Mouse (Mus musculus) CH12.LX (cell line): Measurements from ENCODE around the gene Dnajc6. TPM values are rescaled to one million over a fixed set of nuclear protein-coding genes. Genes with fewer than 3 reads are reported as not detected.
A peak's percentile ranks its signal among the peaks of the same experiment; 100 is the strongest.

ENCODE experiments used
- DNase-seq: peaks from one replicate; pipeline ENCODE4 v3.0.0-alpha.2; 2013; ENCODE audit errors: extremely low read depth
- H3K27ac ChIP-seq: 2 replicates; pipeline ENCODE4 v1.5.1; 2012; ENCODE audit warnings: low read depth, mild to moderate bottlenecking, control low read depth, moderate library complexity; ENCODE audit not compliant: insufficient read depth
- H3K27me3 ChIP-seq: replicated peaks from 2 replicates; pipeline ENCODE3; 2012; ENCODE audit warnings: inconsistent platforms
- H3K36me3 ChIP-seq, 2 experiments: replicated peaks in 1 of 2; 2 replicates each; pipeline versions ENCODE3 to v1.6.1; 2012; ENCODE audit warnings: inconsistent platforms in 1 of 2, low read length in 1 of 2, mild to moderate bottlenecking in 1 of 2, mixed read lengths in 1 of 2, moderate library complexity in 1 of 2; ENCODE audit not compliant: control insufficient read depth in 1 of 2, insufficient read depth in 1 of 2
- H3K4me1 ChIP-seq, 2 experiments: 2 replicates each; pipeline ENCODE4 v1.6.1; 2012; ENCODE audit warnings: inconsistent platforms in 1 of 2, moderate library complexity in 1 of 2; ENCODE audit not compliant: insufficient read depth in 2 of 2, control insufficient read depth in 1 of 2
- H3K4me2 ChIP-seq: 2 replicates; pipeline ENCODE4 v1.6.1; 2012; ENCODE audit warnings: low read depth, mild to moderate bottlenecking, control low read depth; ENCODE audit not compliant: poor library complexity, insufficient read depth, severe bottlenecking
- H3K4me3 ChIP-seq, 3 experiments: fragments of 150-350 bp in 1 of 3; sonication (generic) in 1 of 3; replicated peaks in 1 of 3; 2 replicates each; pipeline versions ENCODE3 to v1.5.1; 2011 to 2012; ENCODE audit warnings: low read depth in 2 of 3, low read length in 2 of 3, mild to moderate bottlenecking in 2 of 3, moderate library complexity in 2 of 3, control low read depth in 1 of 3, improper control_type of control experiment in 1 of 3, inconsistent platforms in 1 of 3, mixed read lengths in 1 of 3; ENCODE audit not compliant: poor library complexity in 1 of 3
- H3K79me2 ChIP-seq: replicated peaks from 2 replicates; pipeline ENCODE4 v1.6.1; 2012; ENCODE audit warnings: mild to moderate bottlenecking, moderate library complexity; ENCODE audit not compliant: control insufficient read depth, poor library complexity, insufficient read depth, severe bottlenecking; ENCODE audit errors: extremely low read depth
- H3K9ac ChIP-seq: 2 replicates; pipeline ENCODE4 v1.6.1; 2012; ENCODE audit warnings: low read depth, mild to moderate bottlenecking, control low read depth, moderate library complexity; ENCODE audit not compliant: insufficient read depth
- H3K9me3 ChIP-seq: replicated peaks from 2 replicates; pipeline ENCODE3; 2012; ENCODE audit warnings: low read length, inconsistent platforms, mixed read lengths
- CHD1 ChIP-seq: IDR thresholded peaks from 2 replicates; pipeline ENCODE4 v1.6.1; 2012; ENCODE audit warnings: low read depth, low read length, improper control_type of control experiment, inconsistent platforms
- CHD2 ChIP-seq: IDR thresholded peaks from 2 replicates; pipeline ENCODE4 v1.6.1; 2011; ENCODE audit warnings: low read length, improper control_type of control experiment
- CTCF ChIP-seq, 2 experiments: IDR thresholded peaks in 1 of 2; conservative IDR thresholded peaks in 1 of 2; 2 replicates each; pipeline ENCODE4 v1.5.1; 2011 to 2012; ENCODE audit warnings: low read depth in 2 of 2, low read length in 2 of 2, improper control_type of control experiment in 1 of 2, inconsistent platforms in 1 of 2, mild to moderate bottlenecking in 1 of 2, moderate library complexity in 1 of 2
- ELF1 ChIP-seq: IDR thresholded peaks from 2 replicates; pipeline ENCODE4 v1.6.1; 2014; ENCODE audit warnings: low read depth, mild to moderate bottlenecking, inconsistent platforms, low read length, improper control_type of control experiment
- GABPA ChIP-seq: IDR thresholded peaks from 2 replicates; pipeline ENCODE4 v1.6.1; 2012; ENCODE audit warnings: low read depth, low read length, improper control_type of control experiment, inconsistent platforms; ENCODE audit not compliant: insufficient replicate concordance
- HCFC1 ChIP-seq: IDR thresholded peaks from 2 replicates; pipeline ENCODE4 v1.6.1; 2012; ENCODE audit warnings: low read depth, mild to moderate bottlenecking, inconsistent platforms, low read length, improper control_type of control experiment
- JUND ChIP-seq: conservative IDR thresholded peaks from 2 replicates; pipeline ENCODE4 v1.6.1; 2011; ENCODE audit warnings: low read depth, low read length, improper control_type of control experiment
- MAFK ChIP-seq: IDR thresholded peaks from 2 replicates; pipeline ENCODE4 v1.6.1; 2011; ENCODE audit warnings: low read length, improper control_type of control experiment; ENCODE audit not compliant: insufficient replicate concordance
- MAX ChIP-seq: IDR thresholded peaks from 2 replicates; pipeline ENCODE4 v1.6.1; 2011; ENCODE audit warnings: low read length, improper control_type of control experiment
- MXI1 ChIP-seq: IDR thresholded peaks from 2 replicates; pipeline ENCODE4 v1.6.1; 2011; ENCODE audit warnings: mild to moderate bottlenecking, low read depth, low read length, improper control_type of control experiment
- MYC ChIP-seq: IDR thresholded peaks from 2 replicates; pipeline ENCODE4 v1.6.1; 2011; ENCODE audit warnings: low read depth, mild to moderate bottlenecking, improper control_type of control experiment, low read length
- NELFE ChIP-seq: IDR thresholded peaks from 2 replicates; pipeline ENCODE4 v1.6.1; 2011; ENCODE audit warnings: low read depth, low read length, improper control_type of control experiment
- PAX5 ChIP-seq: IDR thresholded peaks from 2 replicates; pipeline ENCODE4 v1.6.1; 2012; ENCODE audit warnings: low read length, inconsistent platforms, mixed read lengths
- POLR2A ChIP-seq: IDR thresholded peaks from 2 replicates; pipeline ENCODE4 v1.6.1; 2011; ENCODE audit warnings: low read depth, mild to moderate bottlenecking, improper control_type of control experiment, low read length
- RCOR1 ChIP-seq: conservative IDR thresholded peaks from 2 replicates; pipeline ENCODE4 v1.6.1; 2012; ENCODE audit warnings: low read depth, mild to moderate bottlenecking, inconsistent platforms, low read length, improper control_type of control experiment
- SIN3A ChIP-seq: IDR thresholded peaks from 2 replicates; pipeline ENCODE4 v1.6.1; 2012; ENCODE audit warnings: low read length, improper control_type of control experiment, inconsistent platforms
- SMC3 ChIP-seq: IDR thresholded peaks from 2 replicates; pipeline ENCODE4 v1.6.1; 2011; ENCODE audit warnings: low read depth, low read length, improper control_type of control experiment
- TBP ChIP-seq: conservative IDR thresholded peaks from 2 replicates; pipeline ENCODE4 v1.6.1; 2011; ENCODE audit warnings: low read depth, low read length, improper control_type of control experiment
- TCF12 ChIP-seq: IDR thresholded peaks from 2 replicates; pipeline ENCODE4 v1.6.1; 2014; ENCODE audit warnings: low read depth, mild to moderate bottlenecking, inconsistent platforms, low read length, improper control_type of control experiment
- USF2 ChIP-seq: conservative IDR thresholded peaks from 2 replicates; pipeline ENCODE4 v1.6.1; 2011; ENCODE audit warnings: low read depth, low read length, improper control_type of control experiment
- ZKSCAN1 ChIP-seq: IDR thresholded peaks from 2 replicates; pipeline ENCODE4 v1.6.1; 2012; ENCODE audit warnings: low read depth, inconsistent platforms, low read length, improper control_type of control experiment, borderline replicate concordance
- ZMIZ1 ChIP-seq: IDR thresholded peaks from 2 replicates; pipeline ENCODE4 v1.6.1; 2012; ENCODE audit warnings: low read depth, mild to moderate bottlenecking, inconsistent platforms, low read length, improper control_type of control experiment
- dilution Hi-C: fragments of 300-500 bp; cut with MboI; formaldehyde crosslinking; loops from 2 replicates; pipeline ENCODE4 v1.14.3; 2020; ENCODE audit warnings: low sequenced_read_pairs; ENCODE audit not compliant: extremely low pct_unique_long_range_greater_than_20kb, extremely low pct_ligation_motif_present
- in situ Hi-C: fragments of 300-500 bp; cut with MboI; formaldehyde crosslinking; loops from 3 replicates; pipeline ENCODE4 v1.14.3; 2019; ENCODE audit warnings: low sequenced_read_pairs, low pct_ligation_motif_present, low pct_unique_long_range_greater_than_20kb, mixed read lengths
- polyA plus RNA-seq: library from polyadenylated mRNA; unstranded; fragments of >175 nt; gene quantifications from 2 replicates; pipeline ENCODE4 v1.2.1, GENCODE M21; 2012; ENCODE audit warnings: low read depth; ENCODE audit not compliant: insufficient read length
- total RNA-seq, 2 experiments: library from RNA; depleted of rRNA; stranded (reverse); fragments of 300-350 nt in 1 of 2; fragments of >200 nt in 1 of 2; gene quantifications; 2 replicates each; pipeline ENCODE4 v1.2.3; 2012 to 2014

Dnajc6 gene
- total and polyA plus RNA-seq, 3 experiments: not detected

- Histone ChIP-seq H3K27me3 (no peaks in the 10 kb centered on the region), H3K9me3 (no peaks in the 10 kb centered on the region), H3K36me3 (no peaks in the 10 kb centered on the region), H3K4me1 (no peaks in the 10 kb centered on the region; a peak in 1 of 4 replicates), H3K9ac (no peak overlapping the region), H3K27ac (no peak overlapping the region), H3K79me2 (no peaks in the 10 kb centered on the region), H3K4me2 (no peak overlapping the region), H3K4me3 (no peak overlapping the region)
- peak; percentile 13 for DNase-seq
- peak; percentile 36; the same call in 1 of the 2 replicates for TF ChIP-seq MXI1
- TF ChIP-seq NELFE: no peak
- peak; percentile 66 for TF ChIP-seq MAX
- dilution Hi-C loops: no loop called here
- in situ Hi-C loops: no loop called here
Observed at GRCm38 (mm10) chr4:101585455-101586184, 89.2 kb downstream of the Dnajc6 start.

GRCm38 (mm10) chr4:101588932-101589331, 92.5 kb downstream of the Dnajc6 start:
- dilution Hi-C loops: no loop called here
- no peaks in the 10 kb centered on the region for H3K79me2 ChIP-seq
- H3K4me3 ChIP-seq: no peak overlapping the region
- TF ChIP-seq SIN3A: no peak
- no peak for TF ChIP-seq HCFC1
- TF ChIP-seq USF2: no peak
- TF ChIP-seq TBP: no peak
- no peak for TF ChIP-seq MAFK
- no peak for TF ChIP-seq JUND
- no peak for TF ChIP-seq CHD1
- TF ChIP-seq GABPA: no peak
- no peak for TF ChIP-seq CTCF (conservative IDR thresholded peaks at IDR 0.05 in 1 of 2, IDR thresholded peaks at IDR 0.05 in 1 of 2; ENCODE audit: low read depth in 2 of 2, low read length in 2 of 2)
- no peak for TF ChIP-seq POLR2A
- TF ChIP-seq MXI1: no peak
- no peak for TF ChIP-seq TCF12
- no peak for TF ChIP-seq MYC
- no peak for TF ChIP-seq ELF1
- TF ChIP-seq SMC3: no peak
- no peak for TF ChIP-seq PAX5
- TF ChIP-seq ZKSCAN1: no peak
- TF ChIP-seq CHD2: no peak
- no peak for TF ChIP-seq RCOR1
- TF ChIP-seq ZMIZ1: no peak
- H3K4me2 ChIP-seq: no peak overlapping the region
- H3K4me1 ChIP-seq: no peaks in the 10 kb centered on the region; a peak in 1 of 4 replicates
- no peak overlapping the region for H3K27ac ChIP-seq
- no peaks in the 10 kb centered on the region for H3K27me3 ChIP-seq
- no peaks in the 10 kb centered on the region for H3K36me3 ChIP-seq
- no peak for DNase-seq
- in situ Hi-C loops: no loop called here
- H3K9ac ChIP-seq: no peak overlapping the region
- H3K9me3 ChIP-seq: peaks cover 2% of the 10 kb centered on the region
